Mouse (Mus musculus) CH12.LX (cell line): ENCODE data around the gene Pla2g16.

Experiments used
- BHLHE40 ChIP-seq: IDR thresholded peaks from 2 replicates; pipeline ENCODE4 v1.6.1; 2011; ENCODE audit warnings: mild to moderate bottlenecking, low read depth, low read length, improper control_type of control experiment
- CTCF ChIP-seq, 2 experiments: IDR thresholded peaks in 1 of 2; conservative IDR thresholded peaks in 1 of 2; 2 replicates each; pipeline ENCODE4 v1.5.1; 2011 to 2012; ENCODE audit warnings: low read depth in 2 of 2, low read length in 2 of 2, improper control_type of control experiment in 1 of 2, inconsistent platforms in 1 of 2, mild to moderate bottlenecking in 1 of 2, moderate library complexity in 1 of 2
- E2F4 ChIP-seq: IDR thresholded peaks from 2 replicates; pipeline ENCODE4 v1.6.1; 2011; ENCODE audit warnings: low read depth, low read length, improper control_type of control experiment; ENCODE audit not compliant: insufficient replicate concordance
- ETS1 ChIP-seq: conservative IDR thresholded peaks from 2 replicates; pipeline ENCODE4 v1.6.1; 2012; ENCODE audit warnings: low read depth, mild to moderate bottlenecking, inconsistent platforms, low read length, improper control_type of control experiment, moderate library complexity
- GABPA ChIP-seq: IDR thresholded peaks from 2 replicates; pipeline ENCODE4 v1.6.1; 2012; ENCODE audit warnings: low read depth, low read length, improper control_type of control experiment, inconsistent platforms; ENCODE audit not compliant: insufficient replicate concordance
- HCFC1 ChIP-seq: IDR thresholded peaks from 2 replicates; pipeline ENCODE4 v1.6.1; 2012; ENCODE audit warnings: low read depth, mild to moderate bottlenecking, inconsistent platforms, low read length, improper control_type of control experiment
- MEF2A ChIP-seq: IDR thresholded peaks from 2 replicates; pipeline ENCODE4 v1.6.1; 2014; ENCODE audit warnings: low read depth, mild to moderate bottlenecking, inconsistent platforms, low read length, improper control_type of control experiment, borderline replicate concordance
- POLR2A ChIP-seq: IDR thresholded peaks from 2 replicates; pipeline ENCODE4 v1.6.1; 2011; ENCODE audit warnings: low read depth, mild to moderate bottlenecking, improper control_type of control experiment, low read length
- POLR2AphosphoS2 ChIP-seq: IDR thresholded peaks from 2 replicates; pipeline ENCODE4 v1.6.1; 2011; ENCODE audit warnings: low read depth, low read length, improper control_type of control experiment
- RCOR1 ChIP-seq: conservative IDR thresholded peaks from 2 replicates; pipeline ENCODE4 v1.6.1; 2012; ENCODE audit warnings: low read depth, mild to moderate bottlenecking, inconsistent platforms, low read length, improper control_type of control experiment
- USF1 ChIP-seq: IDR thresholded peaks from 2 replicates; pipeline ENCODE4 v1.6.1; 2014; ENCODE audit warnings: low read depth, mild to moderate bottlenecking, inconsistent platforms, low read length, improper control_type of control experiment
- ZC3H11A ChIP-seq: IDR thresholded peaks from 2 replicates; pipeline ENCODE4 v1.6.1; 2012; ENCODE audit warnings: low read depth, mild to moderate bottlenecking, inconsistent platforms, low read length, improper control_type of control experiment
- ZKSCAN1 ChIP-seq: IDR thresholded peaks from 2 replicates; pipeline ENCODE4 v1.6.1; 2012; ENCODE audit warnings: low read depth, inconsistent platforms, low read length, improper control_type of control experiment, borderline replicate concordance
- ZNF384 ChIP-seq: IDR thresholded peaks from 2 replicates; pipeline ENCODE4 v1.6.1; 2012; ENCODE audit warnings: low read depth, low read length, improper control_type of control experiment, inconsistent platforms

DNA sequence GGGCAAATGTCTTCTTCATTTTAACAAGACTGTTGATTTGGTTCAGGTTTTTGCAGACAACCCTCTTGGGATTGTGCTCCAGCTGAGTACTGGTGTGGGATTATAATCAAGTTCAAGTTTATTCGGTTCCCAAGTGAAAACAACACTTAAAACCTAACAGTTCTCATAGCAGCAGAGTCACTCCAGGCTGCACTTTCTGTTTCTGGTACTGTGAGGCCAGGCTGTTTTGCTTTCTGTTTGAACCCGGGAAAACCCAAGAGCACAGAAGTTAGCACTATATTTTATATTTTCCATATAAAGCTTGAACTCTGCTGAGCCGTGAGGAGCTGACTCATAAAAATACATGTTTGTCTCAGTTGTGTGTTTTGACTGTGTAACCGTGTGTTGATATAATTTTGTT is 1.4 kb downstream of the Pla2g16 start:
- TF ChIP-seq CTCF (conservative IDR thresholded peaks at IDR 0.05 in 1 of 2, IDR thresholded peaks at IDR 0.05 in 1 of 2; ENCODE audit: low read depth in 2 of 2, low read length in 2 of 2) = no peak
- no peak for TF ChIP-seq ZNF384
- TF ChIP-seq HCFC1 = no peak
- no peak for TF ChIP-seq USF1
- no peak for TF ChIP-seq MEF2A
- no peak for TF ChIP-seq ZC3H11A
- no peak for TF ChIP-seq RCOR1
- TF ChIP-seq ZKSCAN1 = no peak
- no peak for TF ChIP-seq POLR2A
- no peak for TF ChIP-seq POLR2AphosphoS2
- TF ChIP-seq BHLHE40 = no peak
- TF ChIP-seq GABPA = no peak
- no peak for TF ChIP-seq E2F4
- no peak for TF ChIP-seq ETS1
